Mouse (Mus musculus) liver, adult (tissue): ENCODE measurements around the gene Gm27029.

Source experiments
- GATA4 ChIP-seq: IDR thresholded peaks from 2 replicates; pipeline ENCODE4 v1.6.1; 2014; ENCODE audit warnings: mild to moderate bottlenecking, low read length; ENCODE audit not compliant: insufficient replicate concordance

Gm27029 gene

DNA sequence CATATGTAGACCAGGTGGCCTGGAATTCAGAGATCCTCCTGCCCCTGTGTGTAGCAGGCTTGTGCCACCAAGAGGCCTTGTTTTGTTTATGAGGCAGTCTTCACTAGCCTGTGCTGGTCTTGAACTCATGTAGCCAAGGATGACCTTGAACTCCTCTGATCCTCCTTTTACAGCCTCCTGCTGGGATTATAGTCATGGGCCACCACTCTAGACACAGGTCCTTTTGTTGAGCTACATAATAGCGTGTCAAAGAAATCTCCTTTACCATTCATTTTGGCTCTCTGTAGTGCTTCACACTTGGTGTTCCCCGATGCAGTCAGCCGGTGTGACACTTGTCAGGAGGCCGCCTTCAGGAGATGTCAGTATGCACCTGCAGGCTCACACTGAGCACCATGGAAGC is 12.3 kb upstream of the Gm27029 start:
- TF ChIP-seq GATA4: no peak

DNA sequence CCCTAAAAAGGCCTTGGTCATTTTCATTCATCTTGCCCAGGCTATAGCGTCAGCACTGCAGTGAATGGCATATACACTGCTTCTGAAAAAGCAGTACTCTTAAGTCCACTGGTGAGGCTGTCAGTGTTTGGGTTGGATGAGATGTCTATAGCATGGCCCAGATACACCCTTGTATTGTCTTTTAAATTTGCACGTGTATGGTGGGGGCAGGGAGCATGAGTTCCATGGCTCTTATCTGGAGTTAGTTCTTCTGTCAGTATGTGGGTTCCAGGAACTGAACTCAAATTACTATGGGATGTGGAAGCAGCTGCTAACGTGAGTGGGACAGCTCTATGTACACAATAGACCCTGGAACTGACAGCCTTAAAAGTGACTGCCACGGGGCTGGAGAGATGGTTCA is 11.2 kb upstream of the Gm27029 start:
- no peak for TF ChIP-seq GATA4

DNA sequence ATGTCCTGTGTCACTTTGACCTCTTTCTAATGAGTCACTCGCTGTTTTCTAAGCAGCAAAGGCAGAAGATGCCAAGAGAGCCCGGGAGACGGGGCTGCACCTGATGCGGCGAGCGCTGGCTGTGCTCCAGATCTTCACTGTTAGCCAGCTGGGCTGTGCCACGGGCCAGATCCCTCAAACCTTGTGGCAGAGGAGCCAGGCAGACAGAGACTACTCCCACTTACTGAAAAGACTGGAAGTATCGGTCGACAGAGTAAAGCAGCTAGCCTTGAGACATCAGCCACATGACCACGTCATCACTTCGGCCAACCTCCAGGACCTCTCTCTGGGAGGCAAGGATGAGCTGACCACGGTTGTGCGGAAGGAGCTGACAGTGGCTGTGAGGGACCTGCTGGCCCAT is 8.8 kb upstream of the Gm27029 start:
- no peak for TF ChIP-seq GATA4

- no peak for TF ChIP-seq GATA4
These were observed 6.7 kb upstream of the Gm27029 start for GRCm38 (mm10) chr11:101431327-101431726.

GRCm38 (mm10) chr11:101426165-101426564 is 1.6 kb upstream of the Gm27029 start:
- peak; percentile 32; the same call in 1 of the 2 replicates for TF ChIP-seq GATA4

DNA sequence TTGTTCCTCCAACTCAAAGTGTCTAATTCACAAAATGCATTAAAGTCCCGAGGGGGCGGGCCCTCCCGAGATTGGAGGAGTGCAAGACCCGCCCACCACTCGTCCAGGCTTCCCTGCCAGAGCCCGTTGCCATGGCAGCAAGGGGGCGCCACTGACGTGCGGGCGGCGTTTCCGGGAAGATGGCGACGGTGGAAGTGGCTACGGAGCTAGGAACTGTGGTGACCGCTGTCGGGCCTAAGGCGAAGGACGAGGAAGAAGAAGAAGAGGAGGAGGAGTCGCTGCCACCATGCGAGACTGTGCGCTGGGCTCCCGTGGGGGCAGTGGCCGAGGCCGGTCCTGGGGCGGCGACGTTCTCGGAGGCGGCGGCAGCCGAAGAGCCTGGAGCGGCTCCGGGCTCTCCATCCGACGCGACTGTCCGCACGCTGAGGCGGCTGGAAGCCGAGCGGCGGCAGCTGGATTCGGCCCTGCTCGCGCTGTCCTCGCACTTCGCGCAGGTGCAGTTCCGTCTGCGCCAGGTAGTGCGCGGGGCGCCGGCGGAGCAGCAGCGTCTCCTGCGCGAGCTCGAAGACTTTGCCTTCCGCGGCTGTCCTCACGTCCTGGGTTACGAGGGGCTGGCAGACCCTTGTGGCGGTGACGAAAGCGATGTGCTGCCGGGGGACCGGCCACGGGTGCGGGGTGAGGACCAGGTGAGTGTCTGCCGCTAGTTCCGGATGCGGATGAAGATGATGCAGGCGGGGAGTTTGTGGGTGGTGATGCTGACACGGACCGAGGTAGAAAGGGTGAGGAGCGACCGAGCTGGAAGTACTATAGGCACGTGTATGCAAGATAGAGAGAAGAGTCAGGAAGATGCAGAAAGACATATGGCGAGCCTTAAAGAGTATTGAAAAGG is 573 bp upstream of the Gm27029 start, which contains the start of the genes Rundc1 and Ptges3l:
Gene Rundc1 (plus strand): TSS at position 161 of the 889 bp plus-strand sequence.
Gene Ptges3l (minus strand): TSS at position 409 of the 889 bp plus-strand sequence.
- no peak for TF ChIP-seq GATA4

DNA sequence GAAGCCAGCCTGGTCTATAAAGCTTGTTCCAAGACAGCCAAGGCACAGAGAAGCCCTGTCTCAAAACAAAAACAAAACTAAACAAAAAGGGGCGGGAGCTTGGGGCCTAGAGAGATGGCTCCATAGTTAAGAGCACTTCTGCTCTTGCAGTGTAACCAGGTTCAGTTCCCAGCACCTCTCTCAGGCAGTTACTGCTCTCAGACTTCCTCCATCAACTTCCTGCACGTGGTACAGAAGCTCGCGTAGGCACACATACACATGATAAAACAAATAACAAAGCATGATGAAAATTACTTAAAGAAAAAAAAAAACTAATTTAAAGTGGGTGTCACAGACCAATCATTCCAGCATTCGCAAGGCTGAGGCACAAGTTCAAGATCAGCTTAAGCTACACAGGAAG is 4.4 kb downstream of the Gm27029 start:
- no peak for TF ChIP-seq GATA4

GRCm38 (mm10) chr11:101419610-101420009 is 5.0 kb downstream of the Gm27029 start:
- TF ChIP-seq GATA4: no peak

DNA sequence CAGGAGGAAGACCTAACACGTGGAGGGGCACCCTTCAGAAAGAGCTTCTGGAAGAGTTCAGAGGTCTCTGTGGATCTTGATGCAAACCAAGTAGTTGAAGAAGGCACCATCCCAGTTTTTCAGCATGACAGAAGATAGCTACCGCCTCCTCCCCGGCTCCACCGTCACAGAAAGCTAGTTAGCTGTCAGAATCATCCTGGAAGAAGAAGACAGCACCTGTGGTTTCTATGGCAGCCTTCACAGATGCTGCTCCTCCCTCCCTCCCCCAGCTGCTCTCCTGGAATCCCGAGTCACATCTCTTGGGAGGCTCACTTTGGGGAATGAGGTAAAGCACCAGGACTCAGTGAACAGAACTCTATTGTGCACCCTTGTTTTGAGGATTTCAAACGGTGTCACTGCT is 5.6 kb downstream of the Gm27029 start:
- no peak for TF ChIP-seq GATA4

- TF ChIP-seq GATA4: peak; percentile 7; the same call in 1 of the 2 replicates
These were observed 7.3 kb downstream of the Gm27029 start, which contains the start of gene Aarsd1 for GRCm38 (mm10) chr11:101417101-101417855. TSS of gene Aarsd1 (minus strand) at chr11:101417615.

- no peak for TF ChIP-seq GATA4
These were observed 8.0 kb downstream of the Gm27029 start for GRCm38 (mm10) chr11:101416433-101417100.

DNA sequence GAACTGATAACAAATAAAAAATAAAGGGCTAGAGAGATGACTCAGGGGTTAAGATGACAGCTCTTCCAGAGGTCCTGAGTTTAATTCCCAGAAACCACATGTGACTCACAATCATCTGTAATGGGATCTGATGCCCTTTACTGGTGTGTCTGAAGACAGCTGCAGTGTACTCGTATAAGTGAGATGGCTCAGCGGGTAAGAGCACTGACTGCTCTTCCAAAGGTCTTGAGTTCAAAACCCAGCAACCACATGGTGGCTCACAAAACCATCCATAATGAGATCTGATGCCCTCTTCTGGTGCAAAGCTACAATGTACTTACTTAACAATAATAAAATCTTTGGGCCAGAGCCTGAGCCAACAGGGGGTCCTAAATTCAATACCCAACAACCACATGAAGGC is 9.3 kb downstream of the Gm27029 start:
- TF ChIP-seq GATA4: no peak

- TF ChIP-seq GATA4: no peak
These were observed 29.5 kb downstream of the Gm27029 start for GRCm38 (mm10) chr11:101395110-101395509.

- no peak for TF ChIP-seq GATA4
These were observed 42.8 kb downstream of the Gm27029 start for GRCm38 (mm10) chr11:101381817-101382216.

DNA sequence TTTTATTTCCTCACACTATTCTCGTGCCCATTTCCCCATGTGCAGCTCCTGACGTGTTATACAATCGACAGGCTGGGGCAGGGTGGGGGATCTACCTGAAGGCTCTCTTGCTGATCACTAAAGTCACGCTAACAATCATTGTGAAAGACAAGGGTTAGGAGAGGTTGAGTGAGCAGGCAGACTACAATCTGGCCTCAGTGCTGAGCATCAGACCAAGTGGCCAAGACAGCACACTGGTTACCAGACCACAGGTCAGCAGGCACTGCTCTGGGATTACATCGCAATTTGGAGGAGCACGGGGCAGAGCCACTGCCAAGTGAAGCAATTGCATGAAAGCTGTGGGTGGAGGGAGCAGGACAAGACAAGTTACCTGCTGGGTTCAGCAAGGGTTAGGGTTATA is 45.7 kb downstream of the Gm27029 start:
- TF ChIP-seq GATA4: no peak
